Mouse (Mus musculus) liver, embryonic 14.5 days (tissue): ENCODE measurements around the gene Mrgprb2. TPM values are rescaled to one million over a fixed set of nuclear protein-coding genes. Genes with fewer than 3 reads are reported as not detected.

Source experiments
- ATAC-seq: fragments of 200-750 bp; cut with Nextera tagmentation; 2 replicates; pipeline ENCODE4 v1.8.0; 2017; ENCODE audit warnings: moderate number of reproducible peaks, mild to moderate bottlenecking, moderate library complexity; ENCODE audit not compliant: insufficient read depth
- DNase-seq, 3 experiments: peaks; one replicate each; pipeline ENCODE4 v3.0.0-alpha.2; 2012 to 2013; ENCODE audit warnings: low read depth in 3 of 3, low spot score in 3 of 3
- H3K27ac ChIP-seq: fragments of 300-500 bp; sonication (generic); 2 replicates; pipeline ENCODE4 v1.5.1; 2014; ENCODE audit warnings: moderate library complexity, mild to moderate bottlenecking, control low read depth, inconsistent platforms
- H3K27me3 ChIP-seq: fragments of 300-500 bp; sonication (generic); 2 replicates; pipeline ENCODE4 v1.6.1; 2014; ENCODE audit warnings: mild to moderate bottlenecking, low read length, moderate library complexity; ENCODE audit not compliant: control insufficient read depth, insufficient read depth
- H3K36me3 ChIP-seq: fragments of 300-500 bp; sonication (generic); replicated peaks from 2 replicates; pipeline ENCODE4 v1.6.1; 2014; ENCODE audit warnings: low read depth; ENCODE audit not compliant: control insufficient read depth, insufficient read depth
- H3K4me1 ChIP-seq, 2 experiments: fragments of 200-500 bp in 1 of 2; fragments of 300-500 bp in 1 of 2; sonication (generic) in 1 of 2; replicated peaks; 2 replicates each; pipeline ENCODE4 v1.6.1; 2012 to 2014; ENCODE audit warnings: antibody characterized with exemption in 1 of 2, inconsistent platforms in 1 of 2, low read length in 1 of 2; ENCODE audit not compliant: control insufficient read depth in 2 of 2, insufficient read depth in 2 of 2
- H3K4me2 ChIP-seq: fragments of 300-500 bp; sonication (generic); 2 replicates; pipeline ENCODE4 v1.6.1; 2014; ENCODE audit warnings: low read depth, mild to moderate bottlenecking, control low read depth, moderate library complexity
- H3K4me3 ChIP-seq, 2 experiments: fragments of 200-500 bp in 1 of 2; fragments of 300-500 bp in 1 of 2; sonication (generic) in 1 of 2; 2 replicates each; pipeline ENCODE4 v1.5.1; 2012 to 2014; ENCODE audit warnings: low read depth in 2 of 2, low read length in 2 of 2, mild to moderate bottlenecking in 2 of 2, control low read depth in 1 of 2, inconsistent platforms in 1 of 2, moderate library complexity in 1 of 2; ENCODE audit not compliant: insufficient read depth in 1 of 2
- H3K9ac ChIP-seq: fragments of 300-500 bp; sonication (generic); replicated peaks from 2 replicates; pipeline ENCODE4 v1.6.1; 2014; ENCODE audit warnings: mild to moderate bottlenecking, control low read depth, moderate library complexity
- H3K9me3 ChIP-seq: fragments of 300-500 bp; sonication (generic); 2 replicates; pipeline ENCODE4 v1.6.1; 2016; ENCODE audit warnings: low read length, mixed read lengths; ENCODE audit not compliant: control insufficient read depth
- CTCF ChIP-seq: IDR thresholded peaks from 2 replicates; pipeline ENCODE4 v1.5.1; 2016; ENCODE audit warnings: antibody characterized with exemption, low read depth, control low read depth
- EP300 ChIP-seq: IDR thresholded peaks from 2 replicates; pipeline ENCODE4 v1.6.1; 2016; ENCODE audit warnings: antibody characterized with exemption, low read depth
- polyA plus RNA-seq, 2 experiments: library from polyadenylated mRNA; depleted of rRNA in 1 of 2; stranded (reverse) in 1 of 2; unstranded in 1 of 2; fragments of >200 nt; fragmentation: Nextera tagmentation in 1 of 2; extraction: Ambion mirVana in 1 of 2; gene quantifications; 2 replicates each; pipeline versions ENCODE4 v1.2.1 to v1.2.3; 2012 to 2014

Mrgprb2 gene
- not detected in 2 replicates for polyA plus RNA-seq (2012; rRNA removed)
- polyA plus RNA-seq (2014; fragmentation: Nextera tagmentation; extraction: Ambion mirVana), result not detected in 2 replicates

GRCm38 (mm10) chr7:48557986-48558385 lies at the start of gene Mrgprb2:
Gene Mrgprb2, minus strand, starts transcription at chr7:48558086.
- no peaks in the 10 kb centered on the region for H3K4me1 ChIP-seq
- no peak for DNase-seq
- TF ChIP-seq CTCF (no peak), EP300 (no peak)
- H3K9me3 ChIP-seq, result no peaks in the 10 kb centered on the region
- no peak within 1 kb of the TSS for H3K27ac ChIP-seq
- H3K27me3 ChIP-seq, result no peaks in the 10 kb centered on the region
- no peak within 1 kb of the TSS for H3K9ac ChIP-seq
- no peaks in the 10 kb centered on the region for H3K36me3 ChIP-seq
- H3K4me3 ChIP-seq, result no peak within 1 kb of the TSS
- ATAC-seq, result no peak
- H3K4me2 ChIP-seq, result no peak within 1 kb of the TSS

Other genes with a start within 250 kb of the Mrgprb2 start
- gene Mrgprb8, start 169.6 kb downstream of the Mrgprb2 start, polyA plus RNA-seq (2012; rRNA removed), result not detected in 2 replicates
- not detected in 2 replicates for gene Mrgprb8, start 169.6 kb downstream of the Mrgprb2 start, polyA plus RNA-seq (2014; fragmentation: Nextera tagmentation; extraction: Ambion mirVana)
- not detected in 2 replicates for gene Mrgprb1, start 101.7 kb downstream of the Mrgprb2 start, polyA plus RNA-seq (2012; rRNA removed)
- not detected in 2 replicates for gene Mrgprb1, start 101.7 kb downstream of the Mrgprb2 start, polyA plus RNA-seq (2014; fragmentation: Nextera tagmentation; extraction: Ambion mirVana)
- not detected in 2 replicates for gene Mrgprx2, start 58.8 kb downstream of the Mrgprb2 start, polyA plus RNA-seq (2012; rRNA removed)
- not detected in 2 replicates for gene Mrgprx2, start 58.8 kb downstream of the Mrgprb2 start, polyA plus RNA-seq (2014; fragmentation: Nextera tagmentation; extraction: Ambion mirVana)
- gene Mrgprb3, start 85.7 kb upstream of the Mrgprb2 start, polyA plus RNA-seq (2012; rRNA removed), result not detected in 2 replicates
- not detected in 2 replicates for gene Mrgprb3, start 85.7 kb upstream of the Mrgprb2 start, polyA plus RNA-seq (2014; fragmentation: Nextera tagmentation; extraction: Ambion mirVana)
- gene Zdhhc13, start 230.9 kb upstream of the Mrgprb2 start, polyA plus RNA-seq (2012; rRNA removed), result 9.4 and 9.5 TPM in 2 replicates
- gene Zdhhc13, start 230.9 kb upstream of the Mrgprb2 start, polyA plus RNA-seq (2014; fragmentation: Nextera tagmentation; extraction: Ambion mirVana), result 13.5 and 14.8 TPM in 2 replicates